Mouse (Mus musculus) left cerebral cortex, postnatal 10 days (tissue): ENCODE data around the gene Rbm8a2. TPM values are rescaled to one million over a fixed set of nuclear protein-coding genes. Genes with fewer than 3 reads are reported as not detected.

Source experiments
- DNase-seq, 2 experiments: peaks; one replicate each; pipeline ENCODE4 v3.0.0; 2021 to 2022; ENCODE audit warnings: low spot score in 2 of 2, mixed read lengths in 1 of 2; ENCODE audit errors: extremely low spot score in 1 of 2
- intact Hi-C: fragments of 180-260 bp; cut with DNase I; formaldehyde crosslinking; loops from one replicate; pipeline ENCODE4 v1.15.1; 2025
- total RNA-seq, 2 experiments: library from RNA; stranded (reverse); gene quantifications; 2 replicates each; pipeline ENCODE4 v1.2.3; 2021

Rbm8a2 gene
- total RNA-seq, 2 experiments from 2014 or later: 0.34 TPM; not detected in 1

- DNase-seq: no peak
- intact Hi-C loops: loop anchor here (5.0 to 10.0 kb wide), 2 partner anchors 284 to 926 kb away; no protein-coding TSS in a partner anchor
Measured at GRCm38 (mm10) chr1:175938731-175939130, 40.2 kb downstream of the Rbm8a2 start.

- DNase-seq: peak; percentile 67 to 83
- intact Hi-C loops: loop anchor here (2.0 to 10.0 kb wide), 3 partner anchors 286 to 928 kb away; no protein-coding TSS in a partner anchor
Measured at GRCm38 (mm10) chr1:175936282-175936737, 42.6 kb downstream of the Rbm8a2 start.

- intact Hi-C loops: loop anchor here (10.0 kb wide), 1 partner anchor 933 kb away; no protein-coding TSS in a partner anchor
- no peak for DNase-seq
Measured at GRCm38 (mm10) chr1:175931391-175931790, 47.5 kb downstream of the Rbm8a2 start.

Other genes with a start within 250 kb of the Rbm8a2 start
- 1 to 10 TPM; 2.0 to 3.4 TPM for gene Exo1, start 98.5 kb downstream of the Rbm8a2 start, total RNA-seq
- not detected for gene Gm38100, start 58.8 kb downstream of the Rbm8a2 start, total RNA-seq